Mouse (Mus musculus): ENCODE results near the gene Gtpbp3. TPM values are rescaled to one million over a fixed set of nuclear protein-coding genes. Genes with fewer than 3 reads are reported as not detected.
"Not testable (repeated sequence)": the region's sequence is repeated elsewhere in the genome, so short reads cannot be mapped to it uniquely, and the experiment has no call there.

Gene Gtpbp3
- polyA plus RNA-seq, 1 experiment from 2014 or later = 5.2 TPM

DNA sequence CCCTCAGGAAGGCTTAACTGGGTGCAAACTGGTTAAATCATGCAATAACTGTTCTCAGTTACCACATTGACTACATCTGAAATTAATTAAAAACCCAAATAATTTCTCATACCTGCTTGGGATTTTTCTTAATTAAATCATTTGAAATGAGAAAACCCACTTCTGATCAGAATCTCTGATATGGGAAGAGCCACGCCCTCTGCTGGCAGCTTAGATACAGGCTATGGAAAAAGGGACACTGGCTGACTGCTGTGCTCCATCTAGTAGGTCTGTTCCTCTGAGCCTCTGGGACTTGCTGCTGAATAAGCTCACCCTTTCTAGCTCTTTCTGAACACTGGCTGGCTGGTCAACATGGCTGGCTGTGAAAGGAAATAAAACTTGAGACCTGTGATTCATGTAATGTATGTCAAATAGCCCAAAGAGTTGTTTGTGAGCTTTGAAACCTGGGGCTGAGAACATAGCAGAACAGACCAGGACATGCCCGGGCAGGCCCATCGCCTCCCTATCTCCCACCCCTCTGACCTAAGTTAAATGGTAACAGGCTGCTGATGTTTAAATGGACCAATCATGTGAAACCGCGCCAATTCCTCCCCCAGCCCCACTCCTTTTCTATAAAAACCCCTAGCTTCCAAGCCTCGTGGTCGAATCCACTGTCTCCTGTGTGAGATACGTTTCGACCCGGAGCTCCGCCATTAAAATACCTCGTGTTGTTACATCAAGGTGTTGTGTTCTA is 43.0 kb downstream of the Gtpbp3 start:
- not testable (repeated sequence) for H3K4me1 ChIP-seq (ENCODE audit: control insufficient read depth, insufficient read depth, low read length); ATAC-seq (ENCODE audit: low FRiP score, low TSS enrichment); H3K9me3 ChIP-seq (ENCODE audit: control insufficient read depth, low read length); H3K4me2 ChIP-seq (ENCODE audit: low read length); H3K4me3 ChIP-seq (replicated peaks; ENCODE audit: low read depth, low read length); H3K36me3 ChIP-seq (ENCODE audit: control insufficient read depth, insufficient read depth, low read length); H3K9ac ChIP-seq (replicated peaks; ENCODE audit: low read length); H3K27ac ChIP-seq (replicated peaks; ENCODE audit: low read depth, low read length)
- H3K27me3 ChIP-seq (ENCODE audit: control insufficient read depth, insufficient read depth, low read length) = peaks cover 13% of the 10 kb centered on the region
- WGBS = 78% methylated on average over 5 of the region's 12 CpGs
- DNase-seq = peak; percentile 61

- DNase-seq (no peak), ATAC-seq (ENCODE audit: low FRiP score, low TSS enrichment) (no peak)
- Histone ChIP-seq H3K27me3 (ENCODE audit: control insufficient read depth, insufficient read depth, low read length) (peaks cover 15% of the 10 kb centered on the region), H3K4me3 (replicated peaks; ENCODE audit: low read depth, low read length) (no peak overlapping the region), H3K36me3 (ENCODE audit: control insufficient read depth, insufficient read depth, low read length) (no peaks in the 10 kb centered on the region), H3K9ac (replicated peaks; ENCODE audit: low read length) (no peak overlapping the region), H3K4me1 (ENCODE audit: control insufficient read depth, insufficient read depth, low read length) (no peaks in the 10 kb centered on the region), H3K9me3 (ENCODE audit: control insufficient read depth, low read length) (no peaks in the 10 kb centered on the region), H3K27ac (replicated peaks; ENCODE audit: low read depth, low read length) (no peak overlapping the region), H3K4me2 (ENCODE audit: low read length) (no peak overlapping the region)
- 46% methylated on average over 3 of the region's 3 CpGs for WGBS
Observed at GRCm38 (mm10) chr8:71534263-71534810, 46.4 kb downstream of the Gtpbp3 start.

- ATAC-seq (ENCODE audit: low FRiP score, low TSS enrichment) (no peak), DNase-seq (no peak)
- no peak overlapping the region for H3K9ac ChIP-seq (replicated peaks; ENCODE audit: low read length)
- H3K4me2 ChIP-seq (ENCODE audit: low read length) = no peak overlapping the region
- H3K4me1 ChIP-seq (ENCODE audit: control insufficient read depth, insufficient read depth, low read length) = no peaks in the 10 kb centered on the region
- 67% methylated on average over 5 of the region's 5 CpGs for WGBS
- H3K27me3 ChIP-seq (ENCODE audit: control insufficient read depth, insufficient read depth, low read length) = peaks cover 20% of the 10 kb centered on the region
- no peaks in the 10 kb centered on the region for H3K36me3 ChIP-seq (ENCODE audit: control insufficient read depth, insufficient read depth, low read length)
- H3K27ac ChIP-seq (replicated peaks; ENCODE audit: low read depth, low read length) = no peak overlapping the region
- no peak overlapping the region for H3K4me3 ChIP-seq (replicated peaks; ENCODE audit: low read depth, low read length)
- no peaks in the 10 kb centered on the region for H3K9me3 ChIP-seq (ENCODE audit: control insufficient read depth, low read length)
Observed at GRCm38 (mm10) chr8:71535663-71536062, 47.8 kb downstream of the Gtpbp3 start.

DNA sequence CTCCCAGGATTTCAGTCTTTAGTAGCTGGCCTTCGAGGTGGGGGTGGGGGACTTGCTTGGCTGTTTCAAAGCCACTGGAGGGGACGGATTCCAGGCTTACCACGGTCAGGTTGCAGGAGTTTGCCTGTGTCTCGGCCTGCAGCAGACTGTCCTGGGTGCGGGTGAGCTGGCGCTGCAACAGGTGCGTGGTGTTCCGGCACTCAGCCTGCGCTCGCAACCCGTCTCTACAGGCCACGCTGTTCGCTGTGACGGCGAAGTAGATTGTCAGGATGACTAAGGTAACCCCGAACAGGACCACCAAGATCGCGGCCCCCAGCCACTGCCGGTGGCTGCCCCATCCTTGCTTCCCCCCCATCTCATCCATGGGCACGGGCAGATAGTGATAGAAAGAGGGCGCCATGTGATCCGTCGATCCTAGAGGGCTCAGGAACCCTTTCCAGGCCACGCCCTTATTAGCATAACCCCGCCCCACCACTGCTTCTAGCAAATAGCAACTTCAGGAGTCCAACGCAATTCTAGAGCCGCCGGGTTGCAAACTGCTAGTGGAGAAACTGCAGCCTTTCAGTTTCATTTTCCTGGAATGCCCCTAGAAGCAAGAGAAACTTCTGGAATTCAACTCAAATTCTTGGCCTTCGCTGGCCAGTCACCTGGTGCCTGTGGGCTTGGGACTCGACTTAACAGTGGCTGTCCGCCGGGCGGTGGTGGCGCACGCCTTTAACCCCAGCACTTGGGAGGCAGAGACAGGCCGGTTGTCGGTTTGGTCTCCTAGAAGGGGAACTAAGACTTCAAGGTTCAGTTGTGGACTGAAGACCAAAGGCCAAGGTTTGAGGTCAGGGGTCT is 49.3 kb downstream of the Gtpbp3 start, which contains the start of gene Bst2:
Bst2 (minus strand) TSS at position 429 of the 840 bp plus-strand sequence.
- no peak within 1 kb of the TSS for H3K9ac ChIP-seq (replicated peaks; ENCODE audit: low read length)

GRCm38 (mm10) chr8:71542632-71543343 is 54.9 kb downstream of the Gtpbp3 start, which contains the start of gene Mvb12a:
Gene Mvb12a, plus strand, starts transcription at chr8:71542922.
- peak within 1 kb of the TSS; percentile 77 for H3K9ac ChIP-seq (replicated peaks; ENCODE audit: low read length)
- ATAC-seq (ENCODE audit: low FRiP score, low TSS enrichment) (peak; percentile 95), DNase-seq (peak; percentile 99)
- peaks cover 24% of the 10 kb centered on the region for H3K36me3 ChIP-seq (ENCODE audit: control insufficient read depth, insufficient read depth, low read length)
- H3K4me3 ChIP-seq (replicated peaks; ENCODE audit: low read depth, low read length) = peak within 1 kb of the TSS; percentile 84
- peaks cover 10% of the 10 kb centered on the region for H3K27me3 ChIP-seq (ENCODE audit: control insufficient read depth, insufficient read depth, low read length)
- peak within 1 kb of the TSS; percentile 85 for H3K4me2 ChIP-seq (ENCODE audit: low read length)
- H3K9me3 ChIP-seq (ENCODE audit: control insufficient read depth, low read length) = no peaks in the 10 kb centered on the region
- H3K4me1 ChIP-seq (ENCODE audit: control insufficient read depth, insufficient read depth, low read length) = peaks cover 7% of the 10 kb centered on the region
- H3K27ac ChIP-seq (replicated peaks; ENCODE audit: low read depth, low read length) = 0 out of 2 replicates have a peak within 1 kb of the TSS, but pooled peaks have one; percentile 56
- WGBS = 0% methylated on average over 55 of the region's 55 CpGs

More for the DNA sequence above, 49.3 kb downstream of the Gtpbp3 start, which contains the start of gene Bst2:
- Histone ChIP-seq H3K27ac (replicated peaks; ENCODE audit: low read depth, low read length) (no peak within 1 kb of the TSS), H3K4me2 (ENCODE audit: low read length) (peak within 1 kb of the TSS; percentile 39), H3K4me1 (ENCODE audit: control insufficient read depth, insufficient read depth, low read length) (no peaks in the 10 kb centered on the region), H3K9me3 (ENCODE audit: control insufficient read depth, low read length) (no peaks in the 10 kb centered on the region), H3K4me3 (replicated peaks; ENCODE audit: low read depth, low read length) (peak within 1 kb of the TSS; percentile 11), H3K36me3 (ENCODE audit: control insufficient read depth, insufficient read depth, low read length) (no peaks in the 10 kb centered on the region), H3K27me3 (ENCODE audit: control insufficient read depth, insufficient read depth, low read length) (peaks cover 20% of the 10 kb centered on the region)
- WGBS = 4% methylated on average over 37 of the region's 37 CpGs
- DNase-seq (peak; percentile 71), ATAC-seq (ENCODE audit: low FRiP score, low TSS enrichment) (no peak)

DNA sequence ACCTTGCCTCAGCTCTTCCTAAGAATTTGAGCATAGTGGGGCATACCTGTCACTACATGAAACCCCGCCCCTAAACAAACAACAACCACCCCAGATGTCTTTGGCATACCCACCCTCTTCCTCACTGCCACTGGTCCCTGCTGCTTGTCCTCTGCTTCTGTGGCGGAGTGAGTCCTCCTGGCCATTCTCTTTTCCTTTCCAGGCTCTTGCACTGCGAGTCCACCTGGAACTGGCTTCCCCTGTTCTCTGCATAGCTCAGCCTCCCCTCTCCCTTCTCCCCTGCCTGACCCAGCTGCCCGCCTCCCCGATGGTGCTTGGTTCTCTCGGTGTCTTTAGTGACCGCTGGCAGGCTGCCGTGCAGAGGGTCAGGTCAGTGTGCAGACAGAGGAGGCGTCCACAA is 55.9 kb downstream of the Gtpbp3 start:
- H3K4me2 ChIP-seq (ENCODE audit: low read length) = peak overlapping the region; percentile 85
- H3K4me3 ChIP-seq (replicated peaks; ENCODE audit: low read depth, low read length) = peak overlapping the region; percentile 84
- H3K4me1 ChIP-seq (ENCODE audit: control insufficient read depth, insufficient read depth, low read length) = peaks cover 7% of the 10 kb centered on the region
- no peaks in the 10 kb centered on the region for H3K9me3 ChIP-seq (ENCODE audit: control insufficient read depth, low read length)
- 0 out of 2 replicates have a peak, but pooled peaks cover 4% of the 10 kb centered on the region for H3K27me3 ChIP-seq (ENCODE audit: control insufficient read depth, insufficient read depth, low read length)
- H3K27ac ChIP-seq (replicated peaks; ENCODE audit: low read depth, low read length) = no peak overlapping the region
- DNase-seq (no peak), ATAC-seq (ENCODE audit: low FRiP score, low TSS enrichment) (no peak)
- peak overlapping the region; percentile 77; the same call in 1 of the 2 replicates for H3K9ac ChIP-seq (replicated peaks; ENCODE audit: low read length)
- WGBS = 90% methylated on average over 9 of the region's 9 CpGs
- H3K36me3 ChIP-seq (ENCODE audit: control insufficient read depth, insufficient read depth, low read length) = peaks cover 33% of the 10 kb centered on the region

GRCm38 (mm10) chr8:71545053-71545452 is 57.1 kb downstream of the Gtpbp3 start:
- Histone ChIP-seq H3K36me3 (ENCODE audit: control insufficient read depth, insufficient read depth, low read length) (peaks cover 35% of the 10 kb centered on the region), H3K4me2 (ENCODE audit: low read length) (no peak overlapping the region), H3K9me3 (ENCODE audit: control insufficient read depth, low read length) (no peaks in the 10 kb centered on the region), H3K27ac (replicated peaks; ENCODE audit: low read depth, low read length) (no peak overlapping the region), H3K9ac (replicated peaks; ENCODE audit: low read length) (no peak overlapping the region), H3K27me3 (ENCODE audit: control insufficient read depth, insufficient read depth, low read length) (no peaks in the 10 kb centered on the region), H3K4me1 (ENCODE audit: control insufficient read depth, insufficient read depth, low read length) (peaks cover 7% of the 10 kb centered on the region), H3K4me3 (replicated peaks; ENCODE audit: low read depth, low read length) (no peak overlapping the region)
- ATAC-seq (ENCODE audit: low FRiP score, low TSS enrichment) (no peak), DNase-seq (no peak)
- WGBS = 92% methylated on average over 11 of the region's 11 CpGs

DNA sequence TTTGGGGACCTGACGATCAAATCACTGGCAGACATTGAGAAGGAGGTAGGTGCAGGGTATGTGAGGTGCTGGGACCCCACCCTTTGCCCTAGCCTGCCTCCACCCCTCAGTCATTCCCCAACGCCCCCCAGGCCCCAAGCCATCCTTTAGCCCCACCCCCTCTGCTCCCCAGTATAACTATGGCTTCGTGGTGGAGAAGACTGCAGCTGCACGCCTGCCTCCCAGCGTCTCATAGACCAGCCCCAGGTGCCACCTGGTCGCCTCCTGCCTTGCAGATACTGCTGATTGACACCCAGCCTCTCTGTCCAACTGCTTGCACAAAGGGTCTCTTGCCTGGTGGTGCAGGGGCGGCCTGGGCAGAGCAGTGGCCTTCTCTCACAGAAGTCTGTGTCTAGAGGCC is 59.7 kb downstream of the Gtpbp3 start:
- Histone ChIP-seq H3K27me3 (ENCODE audit: control insufficient read depth, insufficient read depth, low read length) (no peaks in the 10 kb centered on the region), H3K9ac (replicated peaks; ENCODE audit: low read length) (no peak overlapping the region), H3K9me3 (ENCODE audit: control insufficient read depth, low read length) (no peaks in the 10 kb centered on the region), H3K4me2 (ENCODE audit: low read length) (no peak overlapping the region), H3K4me3 (replicated peaks; ENCODE audit: low read depth, low read length) (no peak overlapping the region), H3K36me3 (ENCODE audit: control insufficient read depth, insufficient read depth, low read length) (peaks cover 35% of the 10 kb centered on the region), H3K27ac (replicated peaks; ENCODE audit: low read depth, low read length) (no peak overlapping the region), H3K4me1 (ENCODE audit: control insufficient read depth, insufficient read depth, low read length) (peaks cover 7% of the 10 kb centered on the region)
- ATAC-seq (ENCODE audit: low FRiP score, low TSS enrichment) (no peak), DNase-seq (no peak)
- 86% methylated on average over 7 of the region's 7 CpGs for WGBS
